Mouse (Mus musculus): ENCODE measurements at regions not wholly inside any gene's neighbourhood (a gene's known extent, or its start where the extent isn't known, plus 50 kb on each side); places are given as distances from the start of the nearest gene placed in this dataset.

DNA sequence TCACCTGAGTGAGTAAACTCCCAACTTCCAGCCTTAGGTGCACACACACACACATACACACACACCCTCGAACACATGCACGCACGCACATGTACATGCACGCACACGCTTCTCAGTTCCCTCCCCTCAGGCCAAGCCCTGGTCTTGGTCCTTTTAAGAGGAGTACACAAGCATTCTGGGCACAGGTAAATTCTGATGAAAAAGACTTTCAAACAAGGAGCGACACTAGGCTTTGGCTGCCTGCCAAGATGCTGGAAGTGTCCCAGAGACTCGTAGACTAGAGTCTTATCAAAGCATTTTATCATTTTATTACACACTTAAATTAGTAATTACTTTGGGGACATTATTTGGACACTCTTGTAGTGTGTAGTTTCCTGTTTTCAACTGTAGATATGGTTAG is 278.6 kb upstream of the Atp11b start:
- ATAC-seq (replicated peaks; ENCODE audit: poor library complexity, severe bottlenecking) = no peak

DNA sequence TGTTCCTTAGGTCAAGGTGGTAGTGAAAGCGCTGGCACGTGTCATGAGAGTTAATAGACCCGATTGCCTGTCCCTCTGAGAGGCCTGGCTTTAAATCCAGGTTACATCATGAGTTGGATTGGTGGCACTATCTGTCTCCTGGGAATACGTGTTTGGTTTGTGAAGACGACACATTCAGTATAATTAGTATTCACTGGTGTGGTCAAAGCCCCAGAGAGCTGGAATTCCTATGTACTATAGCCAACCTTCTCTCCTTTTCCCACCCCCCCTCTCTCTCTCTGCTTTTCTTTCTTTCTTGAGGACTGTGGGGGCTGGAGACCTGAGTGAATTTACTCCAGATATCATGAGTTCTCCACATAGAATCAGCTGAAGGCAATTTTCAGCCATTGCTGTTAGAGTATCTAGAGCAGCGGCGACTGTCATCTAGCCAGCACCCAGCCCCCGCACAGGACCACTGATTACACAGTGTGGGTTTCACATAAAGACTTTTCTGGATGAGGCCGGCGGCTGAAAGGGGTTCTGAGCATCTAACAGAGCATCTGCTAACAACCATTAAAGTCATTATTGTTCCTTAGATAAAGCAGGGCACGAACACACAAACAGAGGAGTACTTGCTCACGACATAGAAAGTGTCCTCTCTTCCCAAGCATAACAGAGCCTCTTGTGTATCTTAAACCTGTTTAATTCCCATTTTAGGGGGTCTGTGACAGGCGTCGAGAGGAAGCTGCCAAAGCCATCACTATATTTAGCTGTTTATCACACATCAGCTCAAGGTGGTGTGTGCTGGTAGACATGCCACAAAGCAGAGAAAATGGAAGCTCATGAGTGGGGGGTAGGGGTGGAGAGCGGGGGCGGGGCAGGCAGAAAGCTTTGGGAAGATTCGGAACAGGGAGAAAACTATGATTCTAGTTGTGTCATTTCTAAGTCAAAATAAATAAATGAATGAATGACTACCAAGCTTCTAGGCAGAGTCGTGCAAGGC is 272.9 kb upstream of the Atp11b start:
- ATAC-seq (replicated peaks; ENCODE audit: poor library complexity, severe bottlenecking) = no peak

DNA sequence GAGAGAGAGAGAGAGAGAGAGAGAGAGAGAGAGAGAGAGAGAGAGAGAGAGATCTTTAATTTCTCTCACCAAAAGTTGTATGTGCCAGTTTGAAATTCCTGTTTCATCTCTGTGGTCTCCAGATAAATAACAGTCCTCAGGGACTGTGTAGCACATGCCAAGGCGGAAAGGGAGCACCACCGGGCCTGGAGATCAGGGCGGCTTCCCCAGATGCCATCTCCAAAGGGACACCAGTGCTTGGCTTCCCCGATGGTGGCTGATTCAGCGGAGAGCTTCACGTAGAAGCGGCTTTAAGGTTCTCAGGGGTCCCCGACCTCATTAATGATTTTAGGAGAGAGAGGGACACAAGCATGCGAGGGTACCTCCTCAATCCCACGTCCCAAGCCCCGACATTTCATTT is 272.1 kb upstream of the Atp11b start:
- no peak for ATAC-seq (replicated peaks; ENCODE audit: poor library complexity, severe bottlenecking)

DNA sequence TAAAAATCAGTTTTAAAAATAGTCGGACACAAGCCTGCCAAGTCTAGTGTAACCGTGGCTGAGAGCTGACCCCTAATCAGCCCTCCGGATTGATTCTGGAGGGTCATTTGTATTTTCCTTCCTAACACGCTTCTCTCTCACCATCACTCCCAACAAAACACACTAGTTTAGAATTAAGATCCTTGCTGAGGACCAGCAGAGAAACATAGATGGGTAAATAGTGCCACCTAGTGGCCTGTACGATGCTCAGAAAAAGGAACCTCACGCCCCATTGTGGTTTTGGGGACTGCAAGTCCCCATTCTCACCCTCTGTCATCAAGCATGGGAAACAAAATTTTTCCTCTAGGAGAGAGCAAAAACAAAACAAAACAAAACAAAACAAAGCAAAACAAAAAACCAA is 271.6 kb upstream of the Atp11b start:
- peak; percentile 79 for ATAC-seq (replicated peaks; ENCODE audit: poor library complexity, severe bottlenecking)

DNA sequence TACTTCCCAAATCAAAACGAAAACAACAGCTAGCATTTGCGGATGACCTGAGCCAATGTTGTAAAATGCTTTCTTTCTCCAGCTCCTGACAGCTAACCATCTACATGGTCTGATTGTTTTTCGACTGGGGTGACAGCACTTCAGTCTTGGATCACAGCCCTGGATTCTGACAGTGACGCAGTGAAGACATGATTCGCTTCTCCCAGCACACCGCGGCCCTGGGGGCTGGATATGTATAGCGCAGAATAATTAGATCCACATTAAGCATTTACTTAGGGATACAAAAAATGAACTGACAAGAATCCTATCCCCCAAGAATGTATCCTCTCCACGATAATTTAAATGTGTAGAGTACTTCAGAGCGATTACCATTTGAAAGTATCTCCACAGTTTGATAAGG is 271.1 kb upstream of the Atp11b start:
- no peak for ATAC-seq (replicated peaks; ENCODE audit: poor library complexity, severe bottlenecking)

DNA sequence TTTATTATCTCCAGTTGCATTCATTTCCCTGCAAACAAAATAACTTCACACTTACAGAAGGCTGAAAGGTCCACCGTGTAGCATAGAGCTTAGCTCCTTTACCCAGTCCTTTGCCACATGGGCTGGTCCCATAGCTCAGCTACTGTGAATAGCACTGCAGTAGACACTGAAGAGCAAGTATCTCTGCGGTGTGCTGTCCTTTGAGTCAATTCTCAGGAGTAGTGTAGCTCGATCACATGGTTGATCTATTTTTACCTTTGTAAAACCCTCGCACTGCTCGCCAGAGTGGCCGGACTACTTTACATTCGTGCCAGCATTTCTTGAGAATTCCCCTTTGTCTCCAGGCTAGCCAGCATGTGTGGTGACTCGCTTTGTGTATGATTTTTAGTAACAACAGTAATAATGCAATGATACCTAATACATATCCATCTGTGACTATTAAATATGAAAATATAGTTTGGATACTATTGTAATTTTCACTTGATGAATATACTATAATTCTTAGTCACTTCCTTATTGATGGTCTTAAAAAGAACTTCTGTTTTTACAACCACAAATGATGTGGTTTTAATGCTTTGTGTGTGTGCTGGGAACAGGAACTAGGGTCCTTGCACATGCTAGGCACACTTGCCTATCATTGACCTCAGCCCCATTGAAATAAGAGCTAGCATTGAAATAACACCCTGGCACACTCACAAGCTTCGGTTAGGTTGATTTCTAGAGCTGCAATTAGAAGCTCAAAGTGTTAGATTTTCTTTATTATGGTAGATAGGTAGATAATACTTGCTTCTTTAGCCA is 257.7 kb upstream of the Atp11b start:
- no peak for ATAC-seq (replicated peaks; ENCODE audit: poor library complexity, severe bottlenecking)

DNA sequence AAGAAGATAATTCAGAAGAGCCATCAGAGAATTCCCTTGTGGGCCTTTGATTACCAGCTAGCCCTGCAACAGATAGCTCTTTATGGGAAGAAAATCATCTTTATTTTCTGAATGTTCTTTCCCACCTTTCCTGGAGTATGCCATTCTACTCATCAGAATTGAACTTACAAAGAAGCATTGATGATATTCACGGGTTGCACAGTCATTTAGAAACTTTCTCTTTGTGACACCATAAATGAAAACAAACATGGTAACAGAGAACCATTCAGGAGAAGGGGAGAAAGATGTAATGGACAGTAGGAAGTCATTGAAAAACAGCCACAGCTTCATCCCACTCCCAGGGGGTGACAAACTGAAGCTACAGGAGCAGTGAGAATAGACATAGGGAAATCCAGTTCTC is 243.6 kb upstream of the Atp11b start:
- no peak for ATAC-seq (replicated peaks; ENCODE audit: poor library complexity, severe bottlenecking)

DNA sequence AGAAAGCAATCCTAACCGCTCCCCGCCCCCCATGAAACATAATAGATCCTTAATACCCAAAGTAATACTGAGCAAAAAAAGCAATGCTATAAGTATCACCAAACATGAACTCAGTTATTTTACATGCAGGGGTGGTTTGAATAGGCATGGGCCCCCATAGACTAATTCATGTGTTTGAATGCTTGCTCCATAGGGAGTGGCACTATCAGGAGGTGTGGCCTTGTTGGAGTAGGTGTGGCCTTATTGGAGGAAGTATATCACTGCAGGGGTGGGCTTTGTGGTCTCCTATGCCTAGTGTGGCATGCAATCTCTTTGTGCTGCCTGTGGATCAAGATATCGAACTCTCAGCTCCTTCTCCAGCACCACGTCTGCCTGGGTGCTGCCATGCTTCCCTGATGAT is 237.4 kb upstream of the Atp11b start:
- ATAC-seq (replicated peaks; ENCODE audit: poor library complexity, severe bottlenecking) = no peak

DNA sequence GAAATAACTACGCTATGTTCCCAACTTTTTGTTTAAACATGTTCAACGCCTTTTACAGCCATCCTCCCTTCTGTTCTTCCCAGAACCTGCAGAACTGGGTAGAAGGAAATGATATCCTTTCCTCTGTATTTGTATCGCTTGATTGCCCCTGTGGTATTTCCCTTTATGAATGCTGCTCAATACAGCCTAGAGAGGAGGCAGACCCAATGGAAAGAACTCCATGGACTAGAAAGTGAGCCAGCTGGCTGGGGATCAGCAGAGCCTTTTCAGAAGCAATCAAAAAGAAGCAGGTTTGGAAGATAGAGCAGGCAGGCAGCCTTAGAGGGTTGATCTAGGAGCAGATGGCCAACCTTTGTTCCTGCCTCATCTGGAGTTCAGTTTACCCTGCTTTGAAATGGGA is 233.8 kb upstream of the Atp11b start:
- ATAC-seq (replicated peaks; ENCODE audit: poor library complexity, severe bottlenecking) = no peak

DNA sequence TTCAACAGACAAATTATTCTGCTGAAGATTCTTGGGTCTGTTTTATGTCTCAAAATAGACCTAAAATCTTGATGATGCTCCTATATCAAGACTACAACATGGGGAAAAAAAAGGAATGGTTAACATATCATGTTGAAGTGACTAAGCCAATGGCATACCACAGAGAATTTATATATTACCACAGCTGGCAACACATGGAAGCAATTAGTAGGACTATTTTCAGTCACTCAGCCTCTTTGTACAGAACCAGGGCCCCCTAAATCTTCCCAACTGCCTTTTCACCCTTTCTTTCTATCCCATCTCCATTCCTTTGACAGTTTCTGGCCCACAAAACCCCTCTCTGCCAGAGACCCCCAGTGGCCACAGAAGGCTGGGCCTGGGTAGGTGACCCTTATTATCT is 206.2 kb upstream of the Atp11b start:
- no peak for ATAC-seq (replicated peaks; ENCODE audit: poor library complexity, severe bottlenecking)

DNA sequence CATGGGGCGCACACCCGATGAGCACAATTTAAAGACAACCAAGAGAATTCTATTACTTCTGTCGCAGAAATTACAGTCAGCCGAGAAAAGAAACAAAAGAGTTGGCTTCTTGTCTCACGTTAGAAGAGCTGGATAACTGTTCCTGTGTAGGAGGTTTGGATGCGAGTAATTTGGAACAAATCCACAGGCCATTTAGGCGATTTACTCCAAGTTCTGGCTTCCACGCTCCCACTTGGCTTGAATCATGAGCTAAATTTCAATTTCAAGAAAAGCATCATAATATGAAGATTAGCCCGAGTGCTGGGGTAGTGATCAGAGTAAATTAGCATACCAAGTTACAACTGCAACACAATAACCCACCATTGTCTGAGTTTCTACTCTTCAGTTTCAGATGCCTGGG is 202.1 kb upstream of the Atp11b start:
- ATAC-seq (replicated peaks; ENCODE audit: poor library complexity, severe bottlenecking) = no peak

DNA sequence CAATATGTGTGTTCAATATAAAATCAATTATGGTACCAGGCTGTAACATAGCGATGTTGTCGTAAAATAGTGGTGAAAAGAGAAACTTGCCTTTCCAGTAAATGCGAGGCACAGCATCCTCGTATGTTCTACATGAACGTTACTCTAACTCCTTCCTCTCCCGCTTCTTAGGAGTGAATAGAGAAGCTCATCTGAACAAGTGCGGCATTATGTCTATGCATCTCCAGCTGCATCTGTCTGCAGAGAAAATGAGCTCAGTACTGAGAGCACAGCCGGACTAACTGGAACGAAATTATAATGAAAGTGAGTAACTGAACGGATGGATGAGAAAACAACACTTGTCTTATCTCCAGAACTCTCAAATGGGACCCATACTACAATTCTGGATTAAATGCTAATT is 193.5 kb upstream of the Atp11b start:
- no peak for ATAC-seq (replicated peaks; ENCODE audit: poor library complexity, severe bottlenecking)

DNA sequence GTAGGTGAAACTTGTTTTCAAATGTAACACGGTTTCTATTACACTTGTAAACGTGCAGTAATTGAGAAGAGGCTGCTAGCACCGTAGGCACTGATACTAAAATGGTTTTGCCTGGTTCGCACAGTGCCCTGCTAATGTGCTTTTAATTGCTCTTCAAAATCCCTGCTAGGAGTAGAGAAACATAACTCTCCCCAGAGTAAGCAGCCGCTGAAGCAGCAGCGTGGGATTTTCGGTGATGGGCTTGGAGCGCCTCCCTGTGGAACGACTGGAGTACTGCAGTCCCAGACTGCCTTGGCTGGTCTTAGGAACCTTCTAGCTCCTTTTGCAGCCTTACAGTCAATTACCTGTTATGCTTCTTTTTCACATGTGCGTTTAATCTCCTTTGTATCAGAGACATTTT is 179.5 kb upstream of the Atp11b start:
- ATAC-seq (replicated peaks; ENCODE audit: poor library complexity, severe bottlenecking) = no peak
